Mouse (Mus musculus): ENCODE results near the gene Hmox1. TPM values are rescaled to one million over a fixed set of nuclear protein-coding genes. Genes with fewer than 3 reads are reported as not detected.

Gene Hmox1
- polyA plus RNA-seq, 1 experiment from 2014 or later = 15.0 TPM

DNA sequence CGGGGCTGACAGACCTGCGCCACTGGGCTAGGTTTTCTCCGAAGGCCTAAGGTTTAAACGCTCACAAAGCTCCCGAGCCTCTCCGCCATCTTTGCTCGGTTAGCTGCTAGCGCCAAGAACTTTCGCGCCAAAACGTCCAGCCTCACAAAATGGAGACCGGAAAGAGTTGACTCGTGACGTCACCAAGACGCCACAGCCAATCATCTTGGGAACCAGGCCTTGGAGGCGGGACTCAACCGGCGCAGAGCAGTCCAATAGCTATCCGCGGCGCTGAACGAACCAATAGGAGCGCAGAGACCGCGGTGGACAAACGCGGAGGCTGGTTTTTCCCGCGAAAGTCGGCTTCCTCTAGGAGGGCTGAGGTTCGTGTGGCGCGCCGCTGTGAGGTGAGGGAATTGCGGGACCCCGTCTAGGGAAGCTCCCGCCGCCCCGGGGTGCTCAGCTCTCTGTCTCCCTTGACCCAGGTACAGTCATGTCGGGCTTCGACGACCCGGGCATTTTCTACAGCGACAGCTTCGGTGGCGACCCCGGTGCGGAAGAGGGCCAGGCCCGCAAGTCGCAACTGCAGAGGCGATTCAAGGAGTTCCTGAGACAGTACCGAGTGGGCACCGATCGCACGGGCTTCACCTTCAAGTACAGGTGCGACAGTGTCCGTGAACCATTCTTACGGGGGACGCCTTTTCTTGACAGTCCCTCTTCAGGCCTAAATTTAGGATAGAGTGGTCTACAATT lies 16.0 kb downstream of the Hmox1 start, which contains the start of gene Mcm5:
Gene Mcm5 (plus strand): TSS at position 334 of the 732 bp plus-strand sequence.
- Histone ChIP-seq H3K27ac (ENCODE audit: low read depth, low read length) (peak within 1 kb of the TSS; percentile 91), H3K4me1 (ENCODE audit: control insufficient read depth, insufficient read depth, low read length) (peaks cover 13% of the 10 kb centered on the region), H3K27me3 (ENCODE audit: control insufficient read depth, insufficient read depth, low read length) (no peaks in the 10 kb centered on the region), H3K4me3 (ENCODE audit: low read length) (peak within 1 kb of the TSS; percentile 88), H3K9me3 (ENCODE audit: control insufficient read depth, low read length) (no peaks in the 10 kb centered on the region), H3K36me3 (ENCODE audit: control insufficient read depth, insufficient read depth, low read length) (peaks cover 36% of the 10 kb centered on the region), H3K9ac (ENCODE audit: low read depth, low read length) (peak within 1 kb of the TSS; percentile 89), H3K4me2 (replicated peaks; ENCODE audit: low read depth, low read length) (peak within 1 kb of the TSS; percentile 86)
- under 1% methylated on average over 59 of the region's 59 CpGs for WGBS
- peak; percentile 99 for ATAC-seq (ENCODE audit: low FRiP score, low TSS enrichment)

DNA sequence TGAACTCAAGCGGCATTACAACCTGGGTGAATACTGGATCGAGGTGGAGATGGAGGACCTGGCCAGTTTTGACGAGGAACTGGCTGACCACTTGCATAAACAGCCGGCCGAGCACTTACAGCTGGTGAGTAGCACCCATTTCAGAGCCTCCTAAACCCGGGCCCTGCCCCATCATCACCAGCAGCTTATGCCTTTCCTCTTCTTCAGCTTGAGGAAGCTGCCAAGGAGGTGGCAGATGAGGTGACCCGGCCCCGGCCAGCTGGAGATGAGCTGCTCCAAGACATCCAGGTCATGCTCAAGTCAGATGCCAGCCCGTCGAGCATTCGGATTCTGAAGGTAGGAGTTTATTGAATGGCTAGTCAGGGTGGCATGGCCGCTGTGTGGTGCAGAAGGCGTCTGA lies 16.7 kb downstream of the Hmox1 start:
- H3K4me2 ChIP-seq (replicated peaks; ENCODE audit: low read depth, low read length) = peak overlapping the region; percentile 86
- 8% methylated on average over 13 of the region's 13 CpGs for WGBS
- H3K36me3 ChIP-seq (ENCODE audit: control insufficient read depth, insufficient read depth, low read length) = peaks cover 40% of the 10 kb centered on the region
- H3K4me1 ChIP-seq (ENCODE audit: control insufficient read depth, insufficient read depth, low read length) = peaks cover 13% of the 10 kb centered on the region
- peak overlapping the region; percentile 87 for H3K9ac ChIP-seq (ENCODE audit: low read depth, low read length)
- no peaks in the 10 kb centered on the region for H3K27me3 ChIP-seq (ENCODE audit: control insufficient read depth, insufficient read depth, low read length)
- H3K27ac ChIP-seq (ENCODE audit: low read depth, low read length) = no peak overlapping the region
- peak overlapping the region; percentile 88 for H3K4me3 ChIP-seq (ENCODE audit: low read length)
- no peak for ATAC-seq (ENCODE audit: low FRiP score, low TSS enrichment)
- no peaks in the 10 kb centered on the region for H3K9me3 ChIP-seq (ENCODE audit: control insufficient read depth, low read length)

GRCm38 (mm10) chr8:75118505-75118904 lies 25.1 kb downstream of the Hmox1 start:
- Histone ChIP-seq H3K27ac (ENCODE audit: low read depth, low read length) (no peak overlapping the region), H3K4me1 (ENCODE audit: control insufficient read depth, insufficient read depth, low read length) (no peaks in the 10 kb centered on the region), H3K9ac (ENCODE audit: low read depth, low read length) (no peak overlapping the region), H3K9me3 (ENCODE audit: control insufficient read depth, low read length) (no peaks in the 10 kb centered on the region), H3K4me2 (replicated peaks; ENCODE audit: low read depth, low read length) (no peak overlapping the region), H3K27me3 (ENCODE audit: control insufficient read depth, insufficient read depth, low read length) (no peaks in the 10 kb centered on the region), H3K36me3 (ENCODE audit: control insufficient read depth, insufficient read depth, low read length) (peaks cover 96% of the 10 kb centered on the region), H3K4me3 (ENCODE audit: low read length) (no peak overlapping the region)
- no peak for ATAC-seq (ENCODE audit: low FRiP score, low TSS enrichment)
- 88% methylated on average over 1 of the region's 1 CpGs for WGBS

GRCm38 (mm10) chr8:75119287-75119686 lies 25.9 kb downstream of the Hmox1 start:
- Histone ChIP-seq H3K4me2 (replicated peaks; ENCODE audit: low read depth, low read length) (no peak overlapping the region), H3K4me1 (ENCODE audit: control insufficient read depth, insufficient read depth, low read length) (no peaks in the 10 kb centered on the region), H3K27me3 (ENCODE audit: control insufficient read depth, insufficient read depth, low read length) (no peaks in the 10 kb centered on the region), H3K9me3 (ENCODE audit: control insufficient read depth, low read length) (no peaks in the 10 kb centered on the region), H3K9ac (ENCODE audit: low read depth, low read length) (no peak overlapping the region), H3K4me3 (ENCODE audit: low read length) (no peak overlapping the region), H3K36me3 (ENCODE audit: control insufficient read depth, insufficient read depth, low read length) (peaks cover 96% of the 10 kb centered on the region), H3K27ac (ENCODE audit: low read depth, low read length) (no peak overlapping the region)
- ATAC-seq (ENCODE audit: low FRiP score, low TSS enrichment) = no peak
- WGBS = 93% methylated on average over 2 of the region's 2 CpGs

DNA sequence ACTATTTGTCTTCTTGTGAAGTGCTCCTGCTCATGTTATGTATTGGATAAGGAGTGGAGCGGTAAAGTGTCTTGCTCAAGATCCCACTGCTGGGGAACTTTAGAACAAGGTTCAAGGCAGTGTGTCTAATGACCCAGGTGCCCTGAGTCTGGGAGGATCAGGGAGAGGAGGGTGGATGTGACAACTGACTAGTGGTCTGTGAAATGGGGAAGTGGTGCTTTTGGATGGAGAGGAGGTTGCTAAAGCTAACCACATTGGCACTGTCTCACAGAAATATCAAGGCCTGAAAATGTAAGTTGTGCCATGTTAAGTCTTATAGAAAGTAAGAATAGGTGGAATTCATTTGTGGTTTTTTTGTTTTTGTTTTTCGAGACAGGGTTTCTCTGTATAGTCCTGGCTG lies 26.3 kb downstream of the Hmox1 start:
- no peak overlapping the region for H3K4me2 ChIP-seq (replicated peaks; ENCODE audit: low read depth, low read length)
- peaks cover 97% of the 10 kb centered on the region for H3K36me3 ChIP-seq (ENCODE audit: control insufficient read depth, insufficient read depth, low read length)
- H3K27ac ChIP-seq (ENCODE audit: low read depth, low read length) = no peak overlapping the region
- ATAC-seq (ENCODE audit: low FRiP score, low TSS enrichment) = no peak
- 91% methylated on average over 2 of the region's 2 CpGs for WGBS
- H3K4me3 ChIP-seq (ENCODE audit: low read length) = no peak overlapping the region
- H3K4me1 ChIP-seq (ENCODE audit: control insufficient read depth, insufficient read depth, low read length) = no peaks in the 10 kb centered on the region
- no peak overlapping the region for H3K9ac ChIP-seq (ENCODE audit: low read depth, low read length)
- H3K9me3 ChIP-seq (ENCODE audit: control insufficient read depth, low read length) = no peaks in the 10 kb centered on the region
- H3K27me3 ChIP-seq (ENCODE audit: control insufficient read depth, insufficient read depth, low read length) = no peaks in the 10 kb centered on the region

DNA sequence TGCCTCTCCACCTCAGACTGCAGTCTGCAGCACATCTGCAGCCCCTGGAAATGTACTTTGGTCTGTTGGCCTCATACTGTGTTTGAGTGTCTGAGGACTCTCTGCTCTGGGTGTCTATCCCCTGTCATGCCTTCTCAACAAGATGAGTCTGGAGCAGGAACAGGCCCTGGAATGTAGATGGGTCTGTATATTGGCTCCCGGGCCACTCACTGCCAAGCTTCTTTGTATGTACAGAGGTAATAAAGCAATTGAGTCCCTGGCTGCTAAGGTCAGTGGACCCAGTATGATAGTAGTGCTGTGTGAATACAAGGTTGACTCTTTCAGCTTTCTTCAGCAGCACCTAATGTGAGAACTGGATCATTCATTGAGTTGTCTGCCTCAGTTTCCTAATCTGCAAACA lies 34.0 kb downstream of the Hmox1 start:
- H3K4me1 ChIP-seq (ENCODE audit: control insufficient read depth, insufficient read depth, low read length) = no peaks in the 10 kb centered on the region
- H3K9ac ChIP-seq (ENCODE audit: low read depth, low read length) = no peak overlapping the region
- 63% methylated on average over 1 of the region's 1 CpGs for WGBS
- H3K4me3 ChIP-seq (ENCODE audit: low read length) = no peak overlapping the region
- H3K27ac ChIP-seq (ENCODE audit: low read depth, low read length) = no peak overlapping the region
- no peak for ATAC-seq (ENCODE audit: low FRiP score, low TSS enrichment)
- peaks cover 75% of the 10 kb centered on the region for H3K36me3 ChIP-seq (ENCODE audit: control insufficient read depth, insufficient read depth, low read length)
- no peak overlapping the region for H3K4me2 ChIP-seq (replicated peaks; ENCODE audit: low read depth, low read length)
- no peaks in the 10 kb centered on the region for H3K27me3 ChIP-seq (ENCODE audit: control insufficient read depth, insufficient read depth, low read length)
- no peaks in the 10 kb centered on the region for H3K9me3 ChIP-seq (ENCODE audit: control insufficient read depth, low read length)

DNA sequence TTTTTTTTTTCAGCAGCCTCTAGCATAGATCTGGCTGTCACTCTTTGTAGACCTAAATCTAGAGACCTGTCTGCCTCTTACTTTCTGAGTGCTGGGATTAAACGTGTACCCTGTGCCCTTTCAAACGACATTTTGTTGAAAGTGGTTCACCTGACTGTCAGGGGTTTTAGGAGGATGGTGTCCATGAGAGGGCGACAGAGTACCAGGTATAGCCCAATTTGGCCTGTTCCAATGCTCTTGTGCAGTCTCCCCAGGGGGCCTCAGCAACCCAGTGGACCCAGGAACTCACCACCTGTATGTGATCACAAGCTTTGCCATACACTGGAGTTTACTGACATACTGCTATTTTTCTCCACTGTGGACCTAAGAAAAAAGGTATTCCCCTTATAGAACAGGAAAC lies 39.1 kb downstream of the Hmox1 start:
- no peak overlapping the region for H3K4me2 ChIP-seq (replicated peaks; ENCODE audit: low read depth, low read length)
- peaks cover 25% of the 10 kb centered on the region for H3K36me3 ChIP-seq (ENCODE audit: control insufficient read depth, insufficient read depth, low read length)
- H3K27me3 ChIP-seq (ENCODE audit: control insufficient read depth, insufficient read depth, low read length) = no peaks in the 10 kb centered on the region
- WGBS = 15% methylated on average over 3 of the region's 3 CpGs
- H3K9ac ChIP-seq (ENCODE audit: low read depth, low read length) = no peak overlapping the region
- no peak overlapping the region for H3K4me3 ChIP-seq (ENCODE audit: low read length)
- H3K27ac ChIP-seq (ENCODE audit: low read depth, low read length) = no peak overlapping the region
- H3K4me1 ChIP-seq (ENCODE audit: control insufficient read depth, insufficient read depth, low read length) = 0 out of 2 replicates have a peak, but pooled peaks cover 3% of the 10 kb centered on the region
- H3K9me3 ChIP-seq (ENCODE audit: control insufficient read depth, low read length) = no peaks in the 10 kb centered on the region
- ATAC-seq (ENCODE audit: low FRiP score, low TSS enrichment) = no peak

DNA sequence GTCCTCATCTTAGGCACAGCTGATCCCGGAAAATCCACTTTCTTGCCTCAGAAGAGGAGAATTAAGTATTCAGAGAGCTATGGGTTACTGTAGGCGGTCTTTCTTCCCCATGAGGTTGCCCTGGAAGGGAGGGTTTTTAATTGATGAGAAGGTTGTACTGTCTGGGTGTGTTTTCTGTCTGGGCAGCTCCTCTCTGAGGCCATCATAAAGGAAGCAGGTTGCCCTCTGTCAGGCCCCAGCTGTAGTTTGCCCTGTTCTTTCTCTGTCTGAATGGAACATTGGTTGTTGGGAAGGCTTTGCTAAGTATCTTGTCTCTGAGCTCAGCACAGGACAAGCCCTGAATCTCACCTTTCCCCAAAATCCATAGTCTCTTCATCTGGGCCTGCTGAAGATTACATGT lies 40.0 kb downstream of the Hmox1 start:
- no peaks in the 10 kb centered on the region for H3K27me3 ChIP-seq (ENCODE audit: control insufficient read depth, insufficient read depth, low read length)
- H3K36me3 ChIP-seq (ENCODE audit: control insufficient read depth, insufficient read depth, low read length) = peaks cover 16% of the 10 kb centered on the region

DNA sequence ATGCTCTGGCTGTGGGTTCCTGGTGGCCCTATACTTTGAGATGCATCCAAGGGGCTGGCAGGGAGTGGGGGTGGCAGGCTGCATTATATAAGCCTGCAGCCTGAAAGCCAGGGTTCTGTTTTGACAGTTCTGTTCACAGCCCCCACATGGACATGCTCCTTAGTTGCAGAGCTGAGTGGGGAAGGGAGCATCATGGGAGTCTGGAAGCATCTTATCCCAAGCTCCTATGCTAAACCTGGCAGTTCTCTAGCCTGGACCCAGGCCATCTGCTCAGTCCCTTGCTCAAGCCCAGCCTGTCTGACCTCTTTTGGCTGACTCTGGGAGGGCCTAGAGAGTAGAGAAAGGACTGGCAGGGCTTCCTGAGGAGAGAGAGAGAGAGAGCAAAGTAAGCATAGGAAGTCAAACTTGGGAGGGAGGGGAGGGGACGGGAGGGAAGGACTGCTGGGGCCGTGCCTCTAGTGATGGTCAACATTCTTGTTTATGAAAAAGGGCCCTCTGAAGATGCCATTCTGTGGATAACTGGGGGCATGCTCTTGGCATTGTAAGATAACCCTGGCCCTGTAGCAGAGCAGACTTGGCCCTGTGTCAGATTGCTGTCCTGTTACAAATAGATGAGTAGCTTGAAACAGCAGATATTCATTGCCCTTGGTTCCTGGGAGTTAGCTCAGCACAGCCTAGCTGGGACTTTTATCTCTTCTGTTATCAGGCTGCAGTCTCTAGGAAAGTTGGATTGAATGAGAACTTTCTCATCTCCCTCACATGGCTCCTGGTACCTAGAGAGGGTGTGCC lies 41.4 kb downstream of the Hmox1 start:
- Histone ChIP-seq H3K9me3 (ENCODE audit: control insufficient read depth, low read length) (no peaks in the 10 kb centered on the region), H3K36me3 (ENCODE audit: control insufficient read depth, insufficient read depth, low read length) (peaks cover 5% of the 10 kb centered on the region), H3K4me3 (ENCODE audit: low read length) (no peak overlapping the region), H3K9ac (ENCODE audit: low read depth, low read length) (no peak overlapping the region), H3K4me2 (replicated peaks; ENCODE audit: low read depth, low read length) (no peak overlapping the region), H3K4me1 (ENCODE audit: control insufficient read depth, insufficient read depth, low read length) (0 out of 2 replicates have a peak, but pooled peaks cover 3% of the 10 kb centered on the region), H3K27ac (ENCODE audit: low read depth, low read length) (no peak overlapping the region), H3K27me3 (ENCODE audit: control insufficient read depth, insufficient read depth, low read length) (no peaks in the 10 kb centered on the region)
- ATAC-seq (ENCODE audit: low FRiP score, low TSS enrichment) = peak; percentile 29; the same call in 1 of the 2 replicates
- 41% methylated on average over 2 of the region's 2 CpGs for WGBS

More for the DNA sequence above, 40.0 kb downstream of the Hmox1 start:
- no peak overlapping the region for H3K4me3 ChIP-seq (ENCODE audit: low read length)
- no peaks in the 10 kb centered on the region for H3K9me3 ChIP-seq (ENCODE audit: control insufficient read depth, low read length)
- H3K4me1 ChIP-seq (ENCODE audit: control insufficient read depth, insufficient read depth, low read length) = 0 out of 2 replicates have a peak, but pooled peaks cover 3% of the 10 kb centered on the region
- ATAC-seq (ENCODE audit: low FRiP score, low TSS enrichment) = no peak
- WGBS = 91% methylated on average over 2 of the region's 2 CpGs
- H3K9ac ChIP-seq (ENCODE audit: low read depth, low read length) = no peak overlapping the region
- no peak overlapping the region for H3K27ac ChIP-seq (ENCODE audit: low read depth, low read length)
- H3K4me2 ChIP-seq (replicated peaks; ENCODE audit: low read depth, low read length) = no peak overlapping the region
